Mouse (Mus musculus): ENCODE data around the gene Pld1. TPM values are rescaled to one million over a fixed set of nuclear protein-coding genes. Genes with fewer than 3 reads are reported as not detected.

Gene Pld1
- polyA plus RNA-seq (2014; fragmentation: Illumina TruSeq; extraction: RNeasy Lipid Tissue Mini Kit (QIAGEN cat#74804); ENCODE audit: low read depth, low replicate concordance): 103 TPM

DNA sequence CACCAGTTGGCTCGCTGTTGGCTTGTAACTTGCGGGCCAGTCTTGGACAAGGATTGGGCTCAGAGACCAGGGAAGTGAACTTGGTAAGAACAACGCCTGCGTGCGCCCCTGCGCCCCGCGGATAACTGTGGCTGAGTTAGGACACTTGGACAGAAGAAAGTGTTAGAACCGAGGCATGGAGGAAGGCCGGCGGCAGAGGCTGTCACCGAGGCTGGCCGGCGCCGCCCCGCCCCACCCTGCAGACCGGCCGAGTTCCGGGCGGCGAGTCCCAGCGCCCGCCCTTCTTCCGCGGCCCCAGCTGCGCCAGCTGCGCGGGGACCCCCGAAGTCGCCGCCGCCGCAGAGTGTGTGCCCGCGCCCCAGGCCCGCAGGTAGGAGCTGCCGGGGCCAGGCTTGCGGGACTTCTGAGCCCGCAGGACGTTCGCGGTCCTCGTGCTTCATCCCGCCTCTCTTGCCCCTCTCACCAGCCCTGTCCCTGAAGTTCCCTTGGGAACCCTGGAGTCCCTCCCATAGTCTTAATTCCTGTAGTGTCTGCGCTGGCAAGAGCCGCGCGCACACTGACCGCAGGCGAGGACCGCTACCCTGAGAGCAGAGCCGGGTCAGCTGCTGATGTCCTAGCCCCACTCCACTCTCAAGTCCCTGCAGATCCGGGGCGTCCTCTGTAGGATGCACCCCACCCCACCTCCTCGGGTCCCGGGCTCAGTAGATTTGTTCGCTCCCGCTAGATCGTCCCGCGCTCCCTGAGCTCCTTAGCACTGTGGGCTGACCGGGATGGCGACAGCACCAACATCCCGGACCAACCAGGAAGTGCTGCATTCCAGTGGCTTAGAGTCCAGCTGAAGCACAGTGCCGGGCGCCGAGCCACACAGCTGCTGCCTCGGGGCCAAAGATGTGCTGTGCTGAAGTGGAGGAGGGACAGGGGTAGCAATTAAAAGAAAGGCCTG, at the start of gene Pld1:
Gene Pld1, plus strand, starts transcription at position 315 of the 943 bp plus-strand sequence.

DNA sequence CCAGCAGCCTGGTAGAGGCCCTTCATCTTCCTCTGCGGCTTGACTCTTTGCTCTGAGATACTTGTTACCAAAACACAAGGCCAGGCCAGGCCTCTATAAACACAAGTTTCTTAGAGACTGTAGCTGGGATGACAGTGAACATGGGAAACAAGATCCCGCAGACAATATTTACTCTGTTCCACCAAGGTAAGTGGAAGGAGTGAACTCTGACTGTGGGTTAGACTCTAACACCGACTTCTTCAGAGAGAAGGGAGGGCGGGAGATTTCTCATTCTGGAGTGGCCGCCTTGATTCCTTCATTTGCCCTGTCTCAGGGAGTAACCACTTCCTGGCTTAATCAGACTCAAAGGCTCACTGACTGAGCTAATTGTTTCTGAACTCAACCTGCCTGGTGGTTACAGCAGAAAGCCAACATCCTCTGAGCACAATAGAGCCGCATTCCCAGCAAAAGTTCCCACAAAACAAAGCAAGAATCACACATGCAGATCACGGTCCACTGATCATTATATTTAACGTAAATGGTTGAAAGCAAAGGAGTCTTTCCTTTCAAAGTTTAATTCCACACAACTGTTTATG, 42.1 kb upstream of the Pld1 start, which contains the start of gene Tmem212:
Gene Tmem212, minus strand, starts transcription at position 51 of the 575 bp plus-strand sequence.

Other genes with a start within 250 kb of the Pld1 start
- gene Fndc3b, start 227.4 kb upstream of the Pld1 start, polyA plus RNA-seq (2014; fragmentation: Illumina TruSeq; extraction: RNeasy Lipid Tissue Mini Kit (QIAGEN cat#74804); ENCODE audit: low read depth, low replicate concordance): 36.7 TPM
- gene Tmem212, start 42.3 kb upstream of the Pld1 start, polyA plus RNA-seq (2014; fragmentation: Illumina TruSeq; extraction: RNeasy Lipid Tissue Mini Kit (QIAGEN cat#74804); ENCODE audit: low read depth, low replicate concordance): not detected